Mouse (Mus musculus) forebrain, embryonic 15.5 days (tissue): ENCODE results near the gene Gm16223. TPM values are rescaled to one million over a fixed set of nuclear protein-coding genes. Genes with fewer than 3 reads are reported as not detected.

Experiments
- ATAC-seq: fragments of 200-750 bp; cut with Nextera tagmentation; replicated peaks from 2 replicates; pipeline ENCODE4 v1.8.0; 2017; ENCODE audit warnings: mild to moderate bottlenecking, moderate TSS enrichment, moderate library complexity
- H3K27ac ChIP-seq: fragments of 300-500 bp; sonication (generic); replicated peaks from 2 replicates; pipeline ENCODE4 v1.5.1; 2015; ENCODE audit warnings: mild to moderate bottlenecking, inconsistent platforms
- H3K27me3 ChIP-seq: fragments of 300-500 bp; sonication (generic); 2 replicates; pipeline ENCODE4 v1.6.1; 2015; ENCODE audit warnings: inconsistent platforms
- H3K36me3 ChIP-seq: fragments of 300-500 bp; sonication (generic); 2 replicates; pipeline ENCODE4 v1.6.1; 2015; ENCODE audit warnings: mild to moderate bottlenecking, inconsistent platforms
- H3K4me1 ChIP-seq: fragments of 300-500 bp; sonication (generic); 2 replicates; pipeline ENCODE4 v1.6.1; 2015; ENCODE audit warnings: inconsistent platforms
- H3K4me2 ChIP-seq: fragments of 300-500 bp; sonication (generic); replicated peaks from 2 replicates; pipeline ENCODE4 v1.6.1; 2015; ENCODE audit warnings: mild to moderate bottlenecking, inconsistent platforms
- H3K4me3 ChIP-seq: fragments of 300-500 bp; sonication (generic); 2 replicates; pipeline ENCODE4 v1.5.1; 2015; ENCODE audit warnings: mild to moderate bottlenecking, inconsistent platforms
- H3K9ac ChIP-seq: fragments of 300-500 bp; sonication (generic); replicated peaks from 2 replicates; pipeline ENCODE4 v1.6.1; 2015; ENCODE audit warnings: mild to moderate bottlenecking, inconsistent platforms
- H3K9me3 ChIP-seq: fragments of 300-500 bp; sonication (generic); 2 replicates; pipeline ENCODE4 v1.6.1; 2016; ENCODE audit warnings: inconsistent platforms
- WGBS: fragments of 180-500 bp; shearing (Covaris S2); methylation state at CpG from one replicate; pipeline ENCODE4 v1.1.7; 2015; ENCODE audit warnings: mixed read lengths; 5-methylcytosine and 5-hydroxymethylcytosine counted together
- polyA plus RNA-seq: library from polyadenylated mRNA; unstranded; fragments of >200 nt; fragmentation: Nextera tagmentation; extraction: Ambion mirVana; gene quantifications from 2 replicates; pipeline ENCODE4 v1.2.1, GENCODE M21; 2015

Gene Gm16223
- polyA plus RNA-seq, 1 experiment from 2014 or later, result not detected

- no peak overlapping the region for H3K27ac ChIP-seq
- ATAC-seq, result no peak
Measured at GRCm38 (mm10) chr5:42164731-42165130, 97.0 kb downstream of the Gm16223 start.

GRCm38 (mm10) chr5:42166311-42166710, 98.6 kb downstream of the Gm16223 start:
- H3K4me2 ChIP-seq, result no peak overlapping the region
- H3K36me3 ChIP-seq, result no peaks in the 10 kb centered on the region
- H3K4me3 ChIP-seq, result no peak overlapping the region
- no peak overlapping the region for H3K27ac ChIP-seq
- H3K9me3 ChIP-seq, result no peaks in the 10 kb centered on the region
- H3K27me3 ChIP-seq, result no peaks in the 10 kb centered on the region
- no peak overlapping the region for H3K9ac ChIP-seq
- ATAC-seq, result no peak
- WGBS, result 80% methylated on average over 1 of the region's 1 CpGs
- H3K4me1 ChIP-seq, result no peaks in the 10 kb centered on the region

More at GRCm38 (mm10) chr5:42164731-42165130, 97.0 kb downstream of the Gm16223 start:
- no peaks in the 10 kb centered on the region for H3K4me1 ChIP-seq
- H3K36me3 ChIP-seq, result no peaks in the 10 kb centered on the region
- no peak overlapping the region for H3K4me2 ChIP-seq
- 78% methylated on average over 2 of the region's 2 CpGs for WGBS
- no peaks in the 10 kb centered on the region for H3K9me3 ChIP-seq
- no peaks in the 10 kb centered on the region for H3K27me3 ChIP-seq
- no peak overlapping the region for H3K4me3 ChIP-seq
- no peak overlapping the region for H3K9ac ChIP-seq

- Histone ChIP-seq H3K27ac (no peak overlapping the region), H3K9me3 (no peaks in the 10 kb centered on the region), H3K9ac (no peak overlapping the region), H3K4me3 (no peak overlapping the region), H3K4me2 (no peak overlapping the region), H3K36me3 (no peaks in the 10 kb centered on the region), H3K27me3 (no peaks in the 10 kb centered on the region), H3K4me1 (no peaks in the 10 kb centered on the region)
- ATAC-seq, result no peak
- WGBS, result 96% methylated on average over 3 of the region's 3 CpGs
Measured at GRCm38 (mm10) chr5:42168071-42168470, 100.3 kb downstream of the Gm16223 start.

GRCm38 (mm10) chr5:42168785-42169184, 101.0 kb downstream of the Gm16223 start:
- no peak for ATAC-seq
- H3K27me3 ChIP-seq, result no peaks in the 10 kb centered on the region
- no peak overlapping the region for H3K27ac ChIP-seq
- no peaks in the 10 kb centered on the region for H3K36me3 ChIP-seq
- no peak overlapping the region for H3K4me2 ChIP-seq
- H3K9me3 ChIP-seq, result no peaks in the 10 kb centered on the region
- 71% methylated on average over 5 of the region's 5 CpGs for WGBS
- H3K9ac ChIP-seq, result no peak overlapping the region
- no peaks in the 10 kb centered on the region for H3K4me1 ChIP-seq
- H3K4me3 ChIP-seq, result no peak overlapping the region

GRCm38 (mm10) chr5:42174109-42174508, 106.3 kb downstream of the Gm16223 start:
- Histone ChIP-seq H3K4me2 (no peak overlapping the region), H3K9me3 (no peaks in the 10 kb centered on the region), H3K4me3 (no peak overlapping the region), H3K27ac (no peak overlapping the region), H3K36me3 (no peaks in the 10 kb centered on the region), H3K27me3 (no peaks in the 10 kb centered on the region), H3K9ac (no peak overlapping the region), H3K4me1 (no peaks in the 10 kb centered on the region)
- ATAC-seq, result no peak
- WGBS, result 78% methylated on average over 2 of the region's 2 CpGs

- Histone ChIP-seq H3K36me3 (no peaks in the 10 kb centered on the region), H3K27me3 (no peaks in the 10 kb centered on the region), H3K27ac (no peak overlapping the region), H3K4me1 (no peaks in the 10 kb centered on the region), H3K9ac (no peak overlapping the region), H3K9me3 (no peaks in the 10 kb centered on the region), H3K4me2 (no peak overlapping the region), H3K4me3 (no peak overlapping the region)
- no peak for ATAC-seq
- 74% methylated on average over 2 of the region's 2 CpGs for WGBS
Measured at GRCm38 (mm10) chr5:42175424-42175823, 107.7 kb downstream of the Gm16223 start.

GRCm38 (mm10) chr5:42198493-42198892, 130.7 kb downstream of the Gm16223 start:
- Histone ChIP-seq H3K4me3 (no peak overlapping the region), H3K9me3 (no peaks in the 10 kb centered on the region), H3K27ac (no peak overlapping the region), H3K9ac (no peak overlapping the region), H3K36me3 (no peaks in the 10 kb centered on the region), H3K4me2 (no peak overlapping the region), H3K27me3 (no peaks in the 10 kb centered on the region), H3K4me1 (no peaks in the 10 kb centered on the region)
- WGBS, result 27% methylated on average over 3 of the region's 3 CpGs
- ATAC-seq, result no peak

- Histone ChIP-seq H3K4me3 (no peak overlapping the region), H3K4me1 (no peaks in the 10 kb centered on the region), H3K9me3 (no peaks in the 10 kb centered on the region), H3K4me2 (no peak overlapping the region), H3K36me3 (no peaks in the 10 kb centered on the region), H3K27ac (no peak overlapping the region), H3K27me3 (no peaks in the 10 kb centered on the region), H3K9ac (no peak overlapping the region)
- 73% methylated on average over 3 of the region's 3 CpGs for WGBS
- no peak for ATAC-seq
Measured at GRCm38 (mm10) chr5:42207456-42208122, 139.8 kb downstream of the Gm16223 start.

- peak; percentile 51; the same call in 1 of the 2 replicates for ATAC-seq
- H3K9ac ChIP-seq, result no peak overlapping the region
- 12% methylated on average over 4 of the region's 4 CpGs for WGBS
- no peaks in the 10 kb centered on the region for H3K27me3 ChIP-seq
- no peak overlapping the region for H3K27ac ChIP-seq
- H3K4me3 ChIP-seq, result no peak overlapping the region
- H3K4me2 ChIP-seq, result no peak overlapping the region
- H3K4me1 ChIP-seq, result no peaks in the 10 kb centered on the region
- no peaks in the 10 kb centered on the region for H3K9me3 ChIP-seq
- no peaks in the 10 kb centered on the region for H3K36me3 ChIP-seq
Measured at GRCm38 (mm10) chr5:42211554-42212338, 144.0 kb downstream of the Gm16223 start.

GRCm38 (mm10) chr5:42212353-42212752, 144.6 kb downstream of the Gm16223 start:
- Histone ChIP-seq H3K4me1 (no peaks in the 10 kb centered on the region), H3K27me3 (no peaks in the 10 kb centered on the region), H3K36me3 (no peaks in the 10 kb centered on the region), H3K9ac (no peak overlapping the region), H3K27ac (no peak overlapping the region), H3K4me3 (no peak overlapping the region), H3K9me3 (no peaks in the 10 kb centered on the region), H3K4me2 (no peak overlapping the region)
- no peak for ATAC-seq
- 59% methylated on average over 4 of the region's 4 CpGs for WGBS

GRCm38 (mm10) chr5:42224840-42225239, 157.1 kb downstream of the Gm16223 start:
- no peaks in the 10 kb centered on the region for H3K27me3 ChIP-seq
- no peaks in the 10 kb centered on the region for H3K9me3 ChIP-seq
- 77% methylated on average over 1 of the region's 1 CpGs for WGBS
- no peak overlapping the region for H3K4me2 ChIP-seq
- ATAC-seq, result no peak
- H3K27ac ChIP-seq, result no peak overlapping the region
- no peak overlapping the region for H3K4me3 ChIP-seq
- H3K36me3 ChIP-seq, result no peaks in the 10 kb centered on the region
- no peaks in the 10 kb centered on the region for H3K4me1 ChIP-seq
- no peak overlapping the region for H3K9ac ChIP-seq

- ATAC-seq, result no peak
- Histone ChIP-seq H3K9me3 (no peaks in the 10 kb centered on the region), H3K4me1 (no peaks in the 10 kb centered on the region), H3K4me3 (no peak overlapping the region), H3K4me2 (no peak overlapping the region), H3K27ac (no peak overlapping the region), H3K36me3 (no peaks in the 10 kb centered on the region), H3K9ac (no peak overlapping the region), H3K27me3 (no peaks in the 10 kb centered on the region)
- WGBS, result 47% methylated on average over 2 of the region's 2 CpGs
Measured at GRCm38 (mm10) chr5:42228631-42229030, 160.9 kb downstream of the Gm16223 start.
